Mouse (Mus musculus): Measurements from ENCODE around the gene Lrrc61.

DNA sequence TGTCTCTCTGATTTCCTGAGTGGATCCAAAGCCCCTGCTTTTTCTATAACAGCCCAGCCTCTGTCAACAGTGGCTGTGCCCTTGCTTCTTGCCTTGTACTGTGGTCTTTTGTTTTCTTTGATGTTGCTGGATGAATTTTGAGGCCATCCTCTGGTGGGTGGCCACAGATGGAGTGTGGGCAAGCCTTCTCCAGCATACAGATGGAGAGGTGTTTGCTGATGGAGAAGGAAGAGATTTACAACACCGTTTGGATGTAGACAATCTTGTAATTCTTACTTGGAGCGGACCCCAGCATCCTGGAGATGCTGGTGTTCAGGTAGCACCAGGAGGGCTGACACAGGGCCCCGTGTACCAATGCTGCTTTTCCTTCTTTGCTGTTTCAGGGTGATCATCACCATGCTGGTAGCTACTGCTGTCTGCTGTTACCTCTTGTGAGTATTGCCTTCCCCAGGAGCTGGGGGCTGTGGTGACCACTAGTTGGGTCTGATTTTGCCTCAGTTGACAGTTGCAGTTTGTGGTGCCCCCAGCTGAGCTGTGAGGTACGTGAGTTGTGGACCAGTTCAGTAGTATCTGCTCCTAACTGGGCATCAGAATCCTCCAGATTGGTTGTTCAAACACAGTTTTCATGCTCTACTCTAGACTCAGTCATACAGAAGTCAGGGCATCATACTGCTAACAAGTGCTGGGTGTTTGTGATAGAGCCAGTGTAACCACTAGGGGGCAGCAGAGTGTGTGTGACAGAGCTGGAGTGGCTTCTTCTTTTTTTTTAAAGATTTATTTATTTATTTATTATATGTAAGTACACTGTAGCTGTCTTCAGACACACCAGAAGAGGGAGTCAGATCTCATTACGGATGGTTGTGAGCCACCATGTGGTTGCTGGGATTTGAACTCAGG is 15.5 kb upstream of the Lrrc61 start:
- TF ChIP-seq EP300 (IDR thresholded peaks at IDR 0.05; ENCODE audit: insufficient read depth, low read depth, low read length) (no peak), CTCF (IDR thresholded peaks at IDR 0.05; ENCODE audit: low read depth, low read length) (peak; percentile 35), POLR2A (IDR thresholded peaks at IDR 0.05; ENCODE audit: insufficient read depth, low read length) (no peak)

Measured in ES-Bruce4 (cell line).